Mouse (Mus musculus) intestine, embryonic 14.5 days (tissue): ENCODE results near the gene Irf2bp2. TPM values are rescaled to one million over a fixed set of nuclear protein-coding genes. Genes with fewer than 3 reads are reported as not detected.

Source experiments
- polyA plus RNA-seq: library from polyadenylated mRNA; unstranded; fragments of >200 nt; fragmentation: Nextera tagmentation; extraction: Ambion mirVana; gene quantifications from 2 replicates; pipeline ENCODE4 v1.2.1, GENCODE M21; 2014

Irf2bp2 gene
- polyA plus RNA-seq, 1 experiment from 2014 or later: 11.3 TPM

Other genes with a start within 250 kb of the Irf2bp2 start
- 62.2 and 66.2 TPM in 2 replicates for gene Coa6, start 171.5 kb downstream of the Irf2bp2 start, polyA plus RNA-seq
- gene Tarbp1, start 118.9 kb downstream of the Irf2bp2 start, polyA plus RNA-seq: 6.3 TPM in 2 replicates